Mouse (Mus musculus): Measurements from ENCODE around the gene BC049730. TPM values are rescaled to one million over a fixed set of nuclear protein-coding genes. Genes with fewer than 3 reads are reported as not detected.

The BC049730 gene
- polyA plus RNA-seq, 1 experiment = 0.18 TPM

DNA sequence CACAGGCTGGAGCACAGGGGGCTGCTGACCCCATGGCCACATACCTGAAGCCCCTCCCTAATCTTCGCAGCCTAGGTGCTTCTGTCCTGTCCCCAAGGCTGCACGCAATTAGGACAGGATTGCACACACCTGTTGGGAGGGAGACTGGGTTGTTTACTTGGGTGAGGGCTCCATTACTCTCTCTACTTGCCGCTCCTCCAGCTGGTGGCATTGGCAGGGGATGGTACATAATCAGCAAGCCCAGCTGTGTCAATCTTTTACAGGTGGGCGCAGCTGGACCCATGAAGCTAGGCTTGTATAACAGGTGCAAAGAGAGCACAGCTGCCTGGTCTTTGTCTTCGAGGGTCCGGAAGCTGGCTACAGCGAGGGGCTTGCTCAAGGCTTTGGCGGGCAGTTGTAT, 53.5 kb downstream of the BC049730 start:
- no peak for DNase-seq (ENCODE audit: low read depth)

Other genes with a start within 250 kb of the BC049730 start
- gene Plaur, start 246.8 kb upstream of the BC049730 start, polyA plus RNA-seq (2012; rRNA removed) = 7.1 and 11.3 TPM in 2 replicates
- gene Cadm4, start 227.2 kb upstream of the BC049730 start, polyA plus RNA-seq (2012; rRNA removed) = 3.0 and 5.7 TPM in 2 replicates
- gene Zfp428, start 202.2 kb upstream of the BC049730 start, polyA plus RNA-seq (2012; rRNA removed) = 5.2 and 6.6 TPM in 2 replicates
- gene AC161166.1, start 196.8 kb upstream of the BC049730 start, polyA plus RNA-seq (2012; rRNA removed) = 0.35 and 0.72 TPM in 2 replicates
- gene Irgq, start 178.6 kb upstream of the BC049730 start, polyA plus RNA-seq (2012; rRNA removed) = 16.0 TPM in 2 replicates
- gene Pinlyp, start 163.1 kb upstream of the BC049730 start, polyA plus RNA-seq (2012; rRNA removed) = 0.32 and 0.41 TPM in 2 replicates
- gene Xrcc1, start 163.0 kb upstream of the BC049730 start, polyA plus RNA-seq (2012; rRNA removed) = 39.2 and 43.6 TPM in 2 replicates
- gene Ethe1, start 121.7 kb upstream of the BC049730 start, polyA plus RNA-seq (2012; rRNA removed) = 13.5 and 17.7 TPM in 2 replicates
- 0.04 and 0.06 TPM in 2 replicates for gene Zfp575, start 121.6 kb upstream of the BC049730 start, polyA plus RNA-seq (2012; rRNA removed)
- 2.4 and 3.4 TPM in 2 replicates for gene Phldb3, start 98.5 kb upstream of the BC049730 start, polyA plus RNA-seq (2012; rRNA removed)
- gene Lypd3, start 72.7 kb upstream of the BC049730 start, polyA plus RNA-seq (2012; rRNA removed) = 1.5 and 1.9 TPM in 2 replicates
- 0.58 TPM in 1 of 2 replicates, not detected in the other for gene Tex101, start 32.6 kb upstream of the BC049730 start, polyA plus RNA-seq (2012; rRNA removed)
- gene Gm4763, start 17.7 kb downstream of the BC049730 start, polyA plus RNA-seq (2012; rRNA removed) = 0.25 TPM in 1 of 2 replicates, not detected in the other
- 1.1 and 3.3 TPM in 2 replicates for gene Cd177, start 51.1 kb downstream of the BC049730 start, polyA plus RNA-seq (2012; rRNA removed)
- 533 and 579 TPM in 2 replicates for gene Ceacam10, start 68.0 kb downstream of the BC049730 start, polyA plus RNA-seq (2012; rRNA removed)
- 2.1 and 2.2 TPM in 2 replicates for gene Gm9844, start 153.0 kb downstream of the BC049730 start, polyA plus RNA-seq (2012; rRNA removed)
- gene Lypd4, start 160.7 kb downstream of the BC049730 start, polyA plus RNA-seq (2012; rRNA removed) = 1.4 and 2.8 TPM in 2 replicates
- gene Dmrtc2, start 160.8 kb downstream of the BC049730 start, polyA plus RNA-seq (2012; rRNA removed) = 0.38 and 0.39 TPM in 2 replicates
- 468 and 584 TPM in 2 replicates for gene Rps19, start 175.1 kb downstream of the BC049730 start, polyA plus RNA-seq (2012; rRNA removed)
- gene Cd79a, start 188.1 kb downstream of the BC049730 start, polyA plus RNA-seq (2012; rRNA removed) = 2.5 and 4.3 TPM in 2 replicates
- gene Arhgef1, start 193.7 kb downstream of the BC049730 start, polyA plus RNA-seq (2012; rRNA removed) = 139 and 146 TPM in 2 replicates
- not detected in 2 replicates for gene Gm4881, start 235.3 kb downstream of the BC049730 start, polyA plus RNA-seq (2012; rRNA removed)